Mouse (Mus musculus) frontal cortex, postnatal 14 days (tissue): ENCODE results near the gene Mthfsl.
"Not testable (repeated sequence)": the region's sequence is repeated elsewhere in the genome, so short reads cannot be mapped to it uniquely, and the experiment has no call there.

Source experiments
- DNase-seq, 2 experiments: peaks; one replicate each; pipeline ENCODE4 v3.0.0; 2022; ENCODE audit warnings: low spot score in 2 of 2

The Mthfsl gene

DNA sequence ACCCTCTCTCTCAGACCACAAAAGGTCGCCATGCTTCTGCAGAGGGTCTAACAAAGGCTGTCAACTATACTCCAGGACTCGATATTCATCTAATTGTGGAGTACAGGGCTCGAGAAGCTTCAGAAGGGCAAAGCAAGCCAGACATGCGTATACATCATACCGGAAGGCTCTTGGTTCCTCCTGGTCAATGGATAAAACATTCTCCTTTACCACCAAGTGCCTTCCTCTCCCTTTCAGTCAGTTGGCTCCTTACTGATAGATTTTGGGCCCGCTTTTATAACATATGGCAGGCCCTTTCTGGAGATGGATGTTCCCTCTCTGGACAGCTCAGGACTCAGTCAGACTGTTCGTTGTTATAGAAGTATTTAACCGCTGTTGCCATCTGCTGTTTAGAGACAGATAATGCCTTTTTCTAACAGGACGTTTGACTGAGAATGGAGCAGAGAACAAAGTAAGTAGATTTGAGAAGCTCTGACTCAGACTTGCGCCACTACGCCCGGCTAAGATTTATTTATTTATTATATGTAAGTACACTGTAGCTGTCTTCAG lies at the start of gene Mthfsl:
Gene Mthfsl (minus strand): TSS at position 308 of the 549 bp plus-strand sequence.
- peak in 1 of 2 experiments; percentile 43 for DNase-seq

DNA sequence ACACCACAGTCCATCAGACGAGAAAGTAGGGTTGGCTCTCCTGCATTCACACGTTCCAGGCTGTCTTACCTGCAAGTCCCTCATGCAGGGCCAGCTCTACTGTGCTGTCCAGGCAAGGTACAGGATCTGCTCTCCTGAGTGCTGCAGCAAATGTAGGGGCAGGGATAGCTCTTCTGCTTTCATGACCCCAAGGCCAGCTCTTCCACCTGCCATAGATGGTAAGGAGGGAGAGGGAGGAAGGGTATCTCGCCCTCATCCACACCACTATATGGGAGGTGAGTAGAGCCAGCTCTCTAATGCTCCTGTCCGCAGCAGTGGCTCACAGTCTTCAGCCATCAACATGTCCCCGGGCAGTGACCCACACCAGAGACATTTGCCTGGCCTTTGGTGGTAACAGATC lies 49.4 kb upstream of the Mthfsl start:
- DNase-seq = not testable (repeated sequence)

GRCm38 (mm10) chr9:88746687-88747086 lies 26.6 kb upstream of the Mthfsl start:
- DNase-seq = not testable (repeated sequence)

- not testable (repeated sequence) for DNase-seq
Observed at GRCm38 (mm10) chr9:88746046-88746445, 25.9 kb upstream of the Mthfsl start.

- DNase-seq = not testable (repeated sequence)
Observed at GRCm38 (mm10) chr9:88735289-88735688, 15.2 kb upstream of the Mthfsl start.

GRCm38 (mm10) chr9:88733182-88733581 lies 13.1 kb upstream of the Mthfsl start:
- DNase-seq = not testable (repeated sequence)

DNA sequence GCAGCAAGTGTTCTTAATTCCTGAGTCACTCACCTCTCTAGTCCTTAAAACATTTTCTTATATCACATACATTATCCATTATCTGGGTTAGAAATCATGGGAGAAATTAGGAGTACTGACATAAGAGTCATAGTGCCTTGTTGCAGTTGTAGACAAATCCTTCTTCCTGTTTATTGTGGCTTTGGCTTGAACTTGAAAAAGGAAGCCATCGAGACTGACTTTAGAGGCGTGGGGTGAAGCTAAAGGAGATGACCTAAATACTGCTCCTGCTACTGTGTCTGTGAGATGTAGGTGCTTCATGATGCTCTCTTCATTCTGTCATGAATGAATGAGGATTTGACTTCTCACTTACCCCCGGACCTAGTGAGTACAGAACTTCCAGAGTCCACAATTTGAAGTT lies 12.2 kb upstream of the Mthfsl start:
- DNase-seq = not testable (repeated sequence)

- not testable (repeated sequence) for DNase-seq
Observed at GRCm38 (mm10) chr9:88731728-88732127, 11.6 kb upstream of the Mthfsl start, which contains the start of gene Bcl2a1d. Bcl2a1d (minus strand) TSS chr9:88731914.

DNA sequence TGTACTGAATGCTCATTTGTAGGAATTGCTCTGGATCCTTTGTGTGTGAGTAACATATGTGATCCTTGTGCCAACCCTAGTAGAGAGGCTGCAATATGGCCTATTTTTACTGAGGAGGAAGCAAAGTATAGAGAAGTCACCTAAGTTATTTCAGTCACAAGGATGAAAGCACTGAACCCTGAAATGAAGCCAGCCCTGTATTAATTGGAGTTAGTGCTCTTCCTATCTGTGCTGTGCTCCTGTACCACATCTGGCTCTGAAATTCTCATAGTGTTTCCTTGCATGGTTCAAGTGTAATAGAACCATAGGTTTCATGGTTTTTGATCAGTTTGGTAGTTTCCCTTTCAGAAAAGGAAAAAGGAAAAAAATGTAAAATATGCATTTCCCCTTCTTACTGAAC lies 8.2 kb upstream of the Mthfsl start:
- DNase-seq = not testable (repeated sequence)

DNA sequence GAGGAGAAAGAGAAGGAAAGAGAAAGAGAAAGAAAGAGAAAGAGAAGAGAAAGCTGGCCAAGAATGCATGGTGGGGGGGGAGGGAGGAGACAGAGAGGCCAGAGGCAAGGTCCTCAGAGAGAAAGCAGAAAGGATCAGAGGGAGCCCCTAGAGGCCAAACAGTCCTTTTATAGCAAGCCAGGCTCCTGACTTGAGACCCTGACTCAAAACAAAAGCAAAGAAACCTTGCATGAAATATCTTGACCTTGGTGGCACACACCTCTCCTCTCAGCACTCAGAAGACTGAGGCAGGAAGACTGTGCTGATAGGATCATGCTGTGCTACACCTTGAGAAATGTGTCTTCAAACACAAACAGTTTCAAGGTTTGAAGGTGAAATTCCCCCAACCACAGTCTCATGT lies 1.5 kb upstream of the Mthfsl start:
- DNase-seq = not testable (repeated sequence)

DNA sequence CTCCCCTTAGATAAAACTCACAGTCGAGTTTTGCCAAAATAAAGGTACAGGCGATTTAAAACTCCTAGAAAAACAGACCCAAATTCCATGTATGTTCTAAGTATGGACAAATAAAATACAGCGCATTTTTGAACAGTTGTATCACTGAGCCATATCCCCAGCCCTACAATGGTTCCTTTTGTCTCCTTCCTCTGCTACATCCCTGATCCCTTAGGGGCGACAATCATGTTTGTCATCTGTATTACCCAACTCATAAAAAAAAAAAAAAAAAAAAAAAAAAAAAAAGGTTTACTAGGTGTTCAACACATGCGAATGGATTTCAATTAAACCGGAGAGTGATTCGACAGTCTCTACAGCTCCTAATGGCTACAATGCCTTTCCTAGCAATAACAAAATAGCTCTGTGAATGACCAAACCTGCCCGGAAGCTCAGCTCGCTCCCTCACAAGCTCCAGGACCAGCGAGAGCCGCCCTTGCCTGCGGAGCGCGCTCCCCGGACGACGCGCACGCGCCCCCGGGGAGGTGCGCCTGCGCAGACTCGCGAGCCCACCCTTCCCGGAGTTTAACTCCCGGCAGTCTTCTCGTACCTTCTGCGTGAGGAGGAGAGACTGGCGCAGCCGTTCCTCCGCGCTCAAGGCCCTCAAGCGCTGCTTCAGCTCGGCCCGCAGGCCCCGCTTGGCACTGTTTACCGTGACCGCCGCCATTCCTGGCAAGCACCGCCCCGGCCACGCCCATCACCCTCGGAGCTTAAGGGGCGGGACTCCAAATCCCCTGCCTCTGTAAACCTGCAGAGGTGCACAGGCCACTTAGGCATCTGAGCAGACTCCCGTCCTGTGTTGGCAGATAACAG lies 799 bp downstream of the Mthfsl start:
- DNase-seq = not testable (repeated sequence)

DNA sequence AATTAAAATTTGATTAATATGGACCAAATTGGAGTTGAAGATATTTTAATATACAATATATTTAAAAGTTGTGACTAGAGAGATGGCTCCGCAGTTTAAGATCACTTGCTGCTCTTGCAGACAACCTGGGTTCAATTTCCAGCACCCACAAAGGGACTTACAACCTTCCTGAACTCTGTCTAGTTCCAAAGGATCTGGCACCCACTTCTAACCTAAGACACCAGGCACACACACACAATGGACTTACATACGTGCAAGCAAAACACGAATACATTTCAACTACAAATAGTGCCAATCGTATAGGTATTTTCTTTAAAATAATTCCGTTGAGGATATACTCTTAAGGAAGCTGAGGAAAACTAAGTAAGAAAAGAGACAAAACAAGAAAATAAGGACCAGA lies 1.5 kb downstream of the Mthfsl start:
- not testable (repeated sequence) for DNase-seq

GRCm38 (mm10) chr9:88718140-88718539 lies 2.0 kb downstream of the Mthfsl start:
- not testable (repeated sequence) for DNase-seq

DNA sequence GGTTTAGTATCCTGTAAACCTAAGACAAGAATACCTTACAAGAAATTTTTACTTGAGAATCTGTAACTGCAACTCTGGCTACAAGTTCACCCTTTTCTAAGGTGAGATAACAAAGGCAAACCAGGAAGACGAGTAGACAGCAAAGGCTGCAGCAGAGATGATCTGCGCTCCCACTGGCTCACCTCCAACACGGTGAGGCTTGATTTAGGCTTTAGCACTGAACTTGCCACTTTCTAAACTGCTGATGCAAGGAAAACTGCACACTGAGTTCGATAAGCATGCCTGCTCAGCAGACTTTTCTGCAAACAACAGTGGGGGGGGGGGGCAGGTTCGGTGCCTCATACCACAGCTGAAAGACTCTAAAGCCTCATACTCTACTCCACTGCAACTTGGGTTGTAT lies 5.6 kb downstream of the Mthfsl start:
- DNase-seq = not testable (repeated sequence)

GRCm38 (mm10) chr9:88712164-88712749 lies 7.8 kb downstream of the Mthfsl start:
- DNase-seq = not testable (repeated sequence)

DNA sequence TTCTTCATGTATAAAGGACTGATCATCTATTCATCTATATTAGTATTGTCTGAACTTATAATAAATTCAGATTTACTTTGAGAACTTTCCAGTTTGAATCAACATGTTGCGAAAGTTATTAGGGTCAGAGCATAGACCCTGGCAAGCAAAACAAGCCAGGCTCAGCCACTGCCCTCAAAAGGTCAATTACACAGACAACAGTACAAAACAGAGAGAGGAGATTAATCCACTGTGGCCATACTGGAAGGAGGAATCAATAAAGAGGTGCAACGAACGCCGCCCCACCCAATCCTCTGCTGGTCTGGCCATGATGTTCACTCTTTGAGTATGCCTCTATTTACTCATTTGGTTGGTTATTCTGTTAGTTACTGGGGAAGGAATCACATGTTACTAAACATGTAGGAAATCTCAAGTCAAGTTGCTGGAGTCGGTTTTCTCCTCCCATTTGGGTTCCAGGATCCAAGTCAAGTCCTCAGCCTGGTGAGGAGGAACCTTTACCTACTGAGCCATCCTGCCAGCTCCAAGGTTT lies 9.1 kb downstream of the Mthfsl start:
- DNase-seq = not testable (repeated sequence)

- DNase-seq = not testable (repeated sequence)
Observed at GRCm38 (mm10) chr9:88710439-88710838, 9.7 kb downstream of the Mthfsl start.

- DNase-seq = not testable (repeated sequence)
Observed at GRCm38 (mm10) chr9:88709794-88710193, 10.3 kb downstream of the Mthfsl start.

- DNase-seq = no peak
Observed at GRCm38 (mm10) chr9:88709304-88709703, 10.8 kb downstream of the Mthfsl start.

- no peak for DNase-seq
Observed at GRCm38 (mm10) chr9:88706700-88707099, 13.4 kb downstream of the Mthfsl start.

DNA sequence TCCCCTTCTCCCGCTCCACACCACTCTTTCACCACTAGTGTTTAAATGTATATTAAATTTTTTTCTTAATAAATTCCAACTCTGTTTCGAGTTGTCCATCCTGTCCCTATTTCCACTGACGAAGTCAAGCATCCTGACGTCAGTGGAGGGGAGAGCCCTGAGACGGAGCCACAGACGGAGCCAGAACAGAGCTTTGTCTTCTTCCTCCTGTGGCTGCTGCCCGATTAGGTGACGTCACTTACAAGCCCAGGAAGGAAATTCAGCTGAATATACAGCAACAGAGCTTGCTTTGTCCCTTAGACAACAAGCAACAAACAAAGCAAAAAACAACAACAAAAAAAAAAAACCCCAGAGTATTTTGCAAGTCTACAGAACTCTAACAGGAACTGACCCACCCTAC lies 14.9 kb downstream of the Mthfsl start:
- not testable (repeated sequence) for DNase-seq

- not testable (repeated sequence) for DNase-seq
Observed at GRCm38 (mm10) chr9:88698746-88699145, 21.4 kb downstream of the Mthfsl start.
